Mouse (Mus musculus): ENCODE results near the gene Ndufs8.

DNA sequence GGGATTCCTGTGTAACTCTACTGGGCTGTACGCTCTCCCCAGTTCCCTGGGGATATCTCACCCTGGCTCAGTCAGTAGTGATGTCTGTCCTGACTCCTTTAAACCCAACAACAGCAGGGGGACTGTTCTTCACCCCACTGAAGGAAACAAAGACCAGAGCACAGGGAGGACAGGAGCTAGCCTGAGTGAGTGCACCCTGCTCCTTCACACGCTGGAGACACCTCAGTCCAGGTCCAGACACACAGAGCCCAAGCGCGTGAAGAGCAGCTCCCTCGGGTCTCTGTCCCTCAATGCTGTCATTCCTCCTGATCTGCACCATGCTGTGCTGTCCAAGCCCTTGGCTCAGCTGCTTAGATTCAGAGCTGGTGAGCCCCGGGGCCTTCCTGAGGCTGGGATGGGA is 14.1 kb upstream of the Ndufs8 start:
- TF ChIP-seq CTCF (conservative IDR thresholded peaks at IDR 0.05; ENCODE audit: low read length) (no peak), NANOG (IDR thresholded peaks at IDR 0.05; ENCODE audit: borderline replicate concordance, low read length) (no peak), POU5F1 (IDR thresholded peaks at IDR 0.05; ENCODE audit: borderline replicate concordance, low read length) (no peak)

Measured in E14TG2a.4 (cell line).